Mouse (Mus musculus) ZHBTc4 (cell line): ENCODE results near the gene Ms4a4a.

Source experiments
- DNase-seq: peaks from one replicate; pipeline ENCODE4 v3.0.0-alpha.2; 2011; ENCODE audit warnings: low read depth, low spot score

Ms4a4a gene

DNA sequence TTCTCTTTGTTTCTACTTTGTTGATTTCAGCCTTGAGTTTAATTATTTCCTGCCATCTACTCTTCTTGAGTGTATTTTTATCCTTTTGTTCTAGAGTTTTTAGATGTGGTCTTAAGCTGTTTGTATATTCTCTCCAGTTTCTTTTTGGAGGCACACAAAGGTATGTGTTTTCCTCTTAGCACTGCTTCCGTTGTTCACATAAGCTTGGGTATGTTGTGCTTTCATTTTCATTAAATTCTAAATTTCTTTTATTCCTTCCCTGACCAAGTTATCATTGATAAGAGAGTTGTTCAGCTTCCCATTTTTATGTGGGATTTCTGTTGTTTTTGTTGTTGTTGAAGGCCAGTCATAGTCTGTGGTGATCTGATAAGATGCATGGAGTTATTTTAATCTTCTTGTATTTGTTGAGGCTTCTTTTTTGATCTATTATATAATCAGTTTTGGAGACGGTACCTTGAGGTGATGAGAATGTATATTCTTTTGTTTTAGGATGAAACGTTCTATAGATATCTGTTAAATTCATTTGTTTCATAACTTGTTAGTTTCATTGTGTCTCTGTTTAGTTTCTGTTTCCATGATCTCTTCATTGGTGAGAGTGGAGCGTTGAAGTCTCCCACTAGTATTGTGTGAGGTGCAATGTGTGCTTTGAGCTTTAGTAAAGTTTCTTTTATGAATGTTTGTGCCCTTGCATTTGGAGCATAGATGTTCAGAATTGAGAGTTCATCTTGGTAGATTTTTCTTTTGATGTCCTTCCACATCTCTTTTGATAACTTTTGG is 59.9 kb downstream of the Ms4a4a start:
- no peak for DNase-seq
